Mouse (Mus musculus): ENCODE data around the gene Cwc27.

- TF ChIP-seq CTCF (conservative IDR thresholded peaks at IDR 0.05; ENCODE audit: insufficient read depth, insufficient read length, low read depth, low read length), result no peak
- no peak for TF ChIP-seq POLR2A (IDR thresholded peaks at IDR 0.05; ENCODE audit: low read depth, low read length)
These were observed 201.8 kb downstream of the Cwc27 start for GRCm38 (mm10) chr13:104615111-104615510.

Data from kidney, adult 2 months (tissue).